Mouse (Mus musculus): ENCODE results near the gene Zdhhc12.

Zdhhc12 gene

GRCm38 (mm10) chr2:30095882-30096527, 2.6 kb upstream of the Zdhhc12 start:
- DNase-seq = peak; percentile 66

- no peak for DNase-seq
Observed at GRCm38 (mm10) chr2:30094208-30094588, 750 bp upstream of the Zdhhc12 start.

- no peak for DNase-seq
Observed at GRCm38 (mm10) chr2:30092280-30092918, 1.0 kb downstream of the Zdhhc12 start.

- DNase-seq = no peak
Observed at GRCm38 (mm10) chr2:30091521-30091920, 1.9 kb downstream of the Zdhhc12 start.

- no peak for DNase-seq
Observed at GRCm38 (mm10) chr2:30087310-30087709, 6.1 kb downstream of the Zdhhc12 start.

- no peak for DNase-seq
Observed at GRCm38 (mm10) chr2:30084632-30085031, 8.8 kb downstream of the Zdhhc12 start.

GRCm38 (mm10) chr2:30084113-30084512, 9.3 kb downstream of the Zdhhc12 start:
- no peak for DNase-seq

- no peak for DNase-seq
Observed at GRCm38 (mm10) chr2:30080181-30080800, 13.2 kb downstream of the Zdhhc12 start.

GRCm38 (mm10) chr2:30078760-30079159, 14.7 kb downstream of the Zdhhc12 start:
- no peak for DNase-seq

- DNase-seq = peak; percentile 33
Observed at GRCm38 (mm10) chr2:30078349-30078712, 15.1 kb downstream of the Zdhhc12 start.

GRCm38 (mm10) chr2:30077502-30078348, 15.7 kb downstream of the Zdhhc12 start, which contains the start of gene Pkn3:
TSS of gene Pkn3 (plus strand) at chr2:30077684.
- peak; percentile 88 for DNase-seq

- DNase-seq = no peak
Observed at GRCm38 (mm10) chr2:30076959-30077358, 16.5 kb downstream of the Zdhhc12 start.

GRCm38 (mm10) chr2:30076439-30076838, 17.0 kb downstream of the Zdhhc12 start:
- no peak for DNase-seq

GRCm38 (mm10) chr2:30075625-30076024, 17.8 kb downstream of the Zdhhc12 start:
- no peak for DNase-seq

GRCm38 (mm10) chr2:30073285-30073684, 20.2 kb downstream of the Zdhhc12 start:
- no peak for DNase-seq

GRCm38 (mm10) chr2:30072875-30073274, 20.6 kb downstream of the Zdhhc12 start:
- DNase-seq = no peak

GRCm38 (mm10) chr2:30067962-30068361, 25.5 kb downstream of the Zdhhc12 start:
- DNase-seq = no peak

GRCm38 (mm10) chr2:30067031-30067888, 26.2 kb downstream of the Zdhhc12 start:
- DNase-seq = peak; percentile 55

- DNase-seq = peak; percentile 95
Observed at GRCm38 (mm10) chr2:30066046-30066901, 27.2 kb downstream of the Zdhhc12 start.

- DNase-seq = no peak
Observed at GRCm38 (mm10) chr2:30064298-30064697, 29.1 kb downstream of the Zdhhc12 start.

- DNase-seq = no peak
Observed at GRCm38 (mm10) chr2:30063791-30064190, 29.7 kb downstream of the Zdhhc12 start.

All from kidney, adult 18-20 months (tissue).